Mouse (Mus musculus) heart, adult 11 months (tissue): ENCODE data around the gene Dnph1.
A peak's percentile ranks its signal among the peaks of the same experiment; 100 is the strongest.
"Not testable (repeated sequence)": the region's sequence is repeated elsewhere in the genome, so short reads cannot be mapped to it uniquely, and the experiment has no call there.

Source experiments
- DNase-seq: peaks from one replicate; pipeline ENCODE4 v3.0.0; 2022

Dnph1 gene

GRCm38 (mm10) chr17:46496623-46497434, at the start of gene Dnph1:
Gene Dnph1, plus strand, starts transcription at chr17:46496711.
- DNase-seq = peak; percentile 98

- DNase-seq = no peak
Measured at GRCm38 (mm10) chr17:46452683-46453082, 43.8 kb upstream of the Dnph1 start.

- no peak for DNase-seq
Measured at GRCm38 (mm10) chr17:46453302-46453948, 43.1 kb upstream of the Dnph1 start.

- no peak for DNase-seq
Measured at GRCm38 (mm10) chr17:46453970-46454411, 42.5 kb upstream of the Dnph1 start.

DNA sequence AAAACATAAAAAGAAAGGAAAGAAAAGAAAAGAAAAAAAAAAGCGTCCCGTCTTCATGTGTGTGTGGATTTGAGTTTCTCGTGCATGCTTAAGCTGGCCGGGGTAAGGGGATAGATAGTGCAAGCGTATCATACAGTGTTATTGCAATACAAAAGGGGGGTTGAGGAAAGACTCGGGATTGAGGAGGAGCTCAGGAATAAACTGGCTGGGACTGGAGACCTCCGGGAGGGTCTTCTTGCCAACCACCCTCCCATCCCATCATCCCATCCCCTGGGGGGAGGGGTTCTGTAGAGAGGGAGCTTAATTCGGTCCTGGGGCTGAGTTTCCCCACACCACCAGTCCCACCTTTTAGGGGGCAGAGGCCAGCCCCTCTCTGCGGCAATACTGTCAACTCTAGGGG, 42.0 kb upstream of the Dnph1 start:
- DNase-seq = no peak

DNA sequence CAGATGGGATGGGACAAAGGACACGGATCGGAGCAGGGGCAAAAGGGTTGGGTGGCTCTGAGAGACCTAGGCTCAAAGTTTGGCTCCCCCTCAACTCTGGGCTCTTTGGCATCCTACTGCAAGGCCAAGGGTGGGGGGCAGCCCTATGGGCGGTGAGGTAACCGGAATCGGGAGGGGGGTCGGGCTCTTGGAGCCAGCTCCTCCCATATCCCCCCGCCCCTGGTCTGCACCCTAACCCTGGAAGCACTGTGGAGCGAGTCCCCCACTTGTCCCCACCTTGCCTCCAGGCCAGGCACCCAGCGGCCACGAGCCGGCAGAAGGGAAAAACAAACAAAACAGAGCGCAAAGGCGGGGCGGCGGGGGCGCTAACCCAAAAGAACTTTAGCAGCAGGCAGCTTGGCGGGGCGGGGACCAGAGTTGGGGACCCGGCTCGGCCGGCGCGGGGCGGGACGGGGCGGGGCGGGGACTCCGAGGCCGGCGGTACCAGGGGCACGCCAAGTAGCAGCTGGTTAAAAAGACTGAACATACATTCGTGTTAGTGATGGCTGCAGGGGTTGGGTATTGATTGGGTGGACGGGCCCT, 41.3 kb upstream of the Dnph1 start:
- DNase-seq = no peak

DNA sequence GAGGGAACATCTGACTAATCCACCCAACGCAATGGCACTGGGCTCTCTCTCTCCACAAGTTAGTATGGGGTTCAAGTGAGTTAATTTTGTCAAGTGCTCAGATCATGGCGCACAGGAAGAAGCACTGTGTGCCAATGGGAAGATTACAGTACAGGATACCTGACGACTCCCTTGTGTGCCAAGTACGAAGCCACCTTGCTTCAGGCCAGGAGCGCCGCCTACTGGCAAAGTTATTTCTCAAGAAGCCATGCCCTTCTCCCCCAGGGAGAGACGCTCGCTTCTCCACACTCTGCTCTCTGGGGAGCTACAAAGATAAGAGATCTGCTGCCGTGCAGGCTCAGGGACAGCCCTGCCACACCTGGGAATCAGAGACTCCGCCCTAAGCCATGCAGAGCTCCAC, 38.7 kb upstream of the Dnph1 start:
- no peak for DNase-seq

GRCm38 (mm10) chr17:46458439-46458838, 38.1 kb upstream of the Dnph1 start:
- peak; percentile 93 for DNase-seq

DNA sequence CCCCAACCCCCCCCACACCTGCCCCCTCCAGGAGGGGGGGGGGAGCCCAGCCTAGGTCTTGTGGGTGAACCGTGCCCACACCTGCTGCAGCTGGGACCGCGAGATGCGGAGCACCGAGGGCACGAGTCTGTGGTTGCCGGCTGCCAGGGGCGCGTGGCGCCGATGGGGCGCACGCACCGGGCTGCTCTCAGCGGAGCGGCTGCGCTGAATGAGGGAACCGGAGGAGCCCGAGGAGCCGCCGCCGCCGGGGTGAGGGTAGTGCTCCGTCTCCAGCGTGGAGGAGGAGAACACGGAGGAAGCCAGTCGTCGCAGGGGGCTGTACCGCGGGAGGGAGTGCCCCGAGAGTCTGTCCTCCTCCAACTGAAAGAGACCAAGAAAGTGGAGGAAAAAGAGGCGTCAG, 35.8 kb upstream of the Dnph1 start:
- no peak for DNase-seq

DNA sequence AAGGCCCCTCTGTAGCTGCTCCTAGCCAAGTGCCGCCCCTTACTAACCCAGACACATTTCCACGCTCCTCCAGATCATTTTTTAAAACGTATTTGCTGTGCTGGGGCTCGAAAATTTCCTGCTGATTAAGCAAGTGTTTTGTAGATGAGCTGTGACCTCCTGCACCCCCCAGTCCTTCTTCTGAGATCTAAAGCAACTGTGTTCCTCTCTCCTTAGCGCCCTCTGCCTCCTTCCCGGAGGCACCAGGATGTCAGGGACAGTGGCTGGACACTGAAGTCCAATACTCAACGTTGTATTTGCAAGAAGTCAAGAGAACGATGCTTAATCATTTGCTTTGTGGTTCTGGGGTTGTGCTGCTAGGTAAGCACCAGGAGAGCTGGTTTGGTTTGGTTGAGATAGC, 35.2 kb upstream of the Dnph1 start:
- DNase-seq = no peak

DNA sequence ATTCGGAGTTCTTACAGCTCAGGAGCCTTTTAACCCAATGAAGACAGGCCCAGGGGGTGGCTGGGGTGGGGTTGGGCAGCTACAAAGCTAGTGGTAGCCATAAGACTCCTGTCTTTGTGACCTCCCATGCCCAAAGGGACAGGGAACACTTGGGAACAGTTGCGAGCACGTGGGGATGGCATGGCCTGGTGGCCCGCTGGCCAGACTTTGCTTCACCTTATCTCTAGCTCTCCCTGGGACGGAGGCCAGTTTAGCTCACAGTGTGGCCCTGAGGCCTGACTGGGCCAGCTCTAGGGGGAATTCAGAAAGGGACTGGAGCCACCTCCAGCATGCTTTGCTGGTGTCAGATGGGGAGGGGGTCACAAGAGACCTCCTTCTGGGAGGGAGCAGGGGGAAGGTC, 34.3 kb upstream of the Dnph1 start:
- peak; percentile 98 for DNase-seq

DNA sequence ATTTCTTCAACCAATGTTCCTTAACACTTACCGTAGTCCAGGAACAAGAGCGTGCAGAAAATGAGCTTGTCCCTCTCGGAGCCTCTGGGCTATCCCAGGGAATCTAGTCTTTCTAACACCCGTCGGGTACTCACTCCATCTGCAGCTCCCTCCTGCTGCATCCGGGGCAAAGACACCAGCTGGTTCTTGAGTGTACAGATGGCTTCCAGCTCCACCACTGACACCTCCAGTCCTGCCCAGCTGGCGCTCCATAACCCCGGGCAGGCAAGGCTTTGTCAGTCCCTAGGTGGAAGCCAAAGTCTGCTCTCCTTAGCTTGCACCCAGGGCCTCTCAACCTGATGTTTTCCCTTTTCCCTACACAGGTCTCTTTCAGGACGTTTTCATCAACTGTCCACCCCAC, 28.7 kb upstream of the Dnph1 start:
- no peak for DNase-seq

GRCm38 (mm10) chr17:46476601-46477000, 19.9 kb upstream of the Dnph1 start:
- no peak for DNase-seq

DNA sequence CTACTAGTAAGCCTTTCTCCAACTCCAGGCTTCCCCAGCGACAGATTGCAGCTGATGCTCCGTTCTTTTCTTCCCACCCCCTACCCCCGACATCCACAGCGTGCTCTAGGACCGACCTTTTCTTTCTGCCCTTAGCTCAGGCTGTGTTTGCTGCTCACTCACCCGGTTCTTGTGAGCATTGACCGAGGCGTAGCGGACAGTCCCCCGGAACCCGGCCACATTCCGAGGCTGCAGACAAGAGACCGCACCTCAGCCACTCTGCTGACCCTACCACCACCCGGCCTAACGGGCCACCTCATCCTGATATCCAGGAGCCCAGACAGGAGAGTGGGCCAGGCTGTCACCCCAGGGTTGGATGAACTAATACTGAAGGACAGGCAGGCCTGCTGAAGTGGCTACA, 19.2 kb upstream of the Dnph1 start:
- DNase-seq = no peak

DNA sequence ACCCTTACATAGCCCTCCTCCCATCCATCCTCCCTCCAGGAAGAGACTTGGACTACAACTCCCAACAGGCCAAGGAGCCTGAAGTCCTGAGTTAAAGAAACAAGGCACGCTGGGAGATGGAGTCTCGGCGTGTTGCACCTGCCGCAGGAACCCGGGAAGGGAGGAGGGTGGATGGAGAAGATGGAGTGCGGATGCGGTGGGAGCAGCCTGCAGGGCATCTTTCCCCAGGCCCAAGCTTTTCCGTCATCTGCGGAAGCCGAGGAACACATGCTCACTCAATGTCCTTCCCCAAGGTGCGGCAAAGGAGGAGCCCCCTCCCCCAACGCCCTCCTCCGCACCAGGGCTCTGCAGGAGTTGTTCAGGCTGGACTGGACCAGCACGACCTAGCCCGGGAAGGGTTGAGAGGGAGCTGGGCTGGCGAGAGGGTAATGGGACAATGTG, 12.9 kb upstream of the Dnph1 start:
- no peak for DNase-seq

DNA sequence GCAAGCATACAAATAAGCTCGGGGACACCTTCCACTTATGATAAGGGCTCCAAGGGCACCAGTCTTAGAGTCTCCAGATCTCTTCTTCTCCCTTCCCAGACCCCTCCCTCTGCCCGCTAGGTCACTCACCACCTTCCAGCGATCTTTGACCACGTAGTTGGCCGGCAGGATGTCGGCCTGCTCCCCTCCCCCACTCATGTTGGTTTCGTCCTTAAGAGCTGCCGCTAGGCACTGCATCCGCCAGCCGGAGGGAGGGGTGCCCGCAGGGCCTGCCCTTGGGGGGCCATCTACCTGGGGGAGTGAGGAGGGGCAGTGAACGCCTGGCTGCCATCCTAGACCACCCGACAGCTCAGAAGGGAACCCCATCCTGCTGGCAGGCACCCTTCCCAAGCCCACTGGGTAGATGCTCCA, 12.5 kb upstream of the Dnph1 start:
- DNase-seq = no peak

GRCm38 (mm10) chr17:46484461-46484875, 12.0 kb upstream of the Dnph1 start:
- no peak for DNase-seq

- DNase-seq = no peak
Measured at GRCm38 (mm10) chr17:46486995-46487394, 9.5 kb upstream of the Dnph1 start.

DNA sequence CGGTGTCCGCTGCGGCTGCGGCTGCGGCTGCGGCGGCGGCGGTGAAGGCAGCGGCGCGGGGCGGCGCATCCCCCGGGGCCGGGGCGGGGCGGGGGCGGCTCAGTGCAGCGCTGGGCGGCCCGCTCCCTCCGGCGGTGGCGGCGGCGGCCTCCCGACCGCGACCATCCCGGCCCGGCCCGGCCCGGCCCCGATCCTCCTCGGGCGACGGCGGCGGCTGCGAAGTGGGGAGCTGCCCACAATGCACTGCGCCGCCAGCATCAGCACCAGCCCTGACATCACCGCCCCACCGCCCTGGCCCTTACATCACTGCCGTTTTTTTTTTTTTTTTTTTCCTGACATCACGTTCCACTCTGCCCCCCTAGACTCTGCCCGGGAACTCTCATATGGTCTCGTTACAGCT, 9.1 kb upstream of the Dnph1 start, which contains the start of gene Ttbk1:
Gene Ttbk1 (minus strand): TSS at position 245 of the 400 bp plus-strand sequence.
- DNase-seq = no peak

DNA sequence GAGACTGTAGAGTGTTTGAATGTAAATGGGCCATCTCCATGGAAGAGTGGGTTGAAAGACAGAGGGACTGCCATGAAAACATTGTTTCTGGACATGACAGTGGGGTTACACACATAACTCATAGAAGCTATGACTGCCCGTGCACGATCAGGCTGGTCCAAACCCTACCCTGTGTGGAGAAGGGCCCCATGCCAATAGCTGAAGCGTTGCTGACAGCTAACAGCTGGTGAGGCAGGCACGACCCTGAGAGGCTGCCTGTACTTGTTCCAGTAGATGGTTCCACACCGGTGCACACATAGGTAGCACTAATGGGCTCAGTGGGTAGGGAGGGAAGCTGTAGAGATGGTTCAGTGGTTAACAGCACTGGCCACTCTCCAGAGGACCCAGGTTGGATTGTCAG, 1.0 kb upstream of the Dnph1 start:
- no peak for DNase-seq

GRCm38 (mm10) chr17:46496081-46496480, 430 bp upstream of the Dnph1 start:
- not testable (repeated sequence) for DNase-seq

DNA sequence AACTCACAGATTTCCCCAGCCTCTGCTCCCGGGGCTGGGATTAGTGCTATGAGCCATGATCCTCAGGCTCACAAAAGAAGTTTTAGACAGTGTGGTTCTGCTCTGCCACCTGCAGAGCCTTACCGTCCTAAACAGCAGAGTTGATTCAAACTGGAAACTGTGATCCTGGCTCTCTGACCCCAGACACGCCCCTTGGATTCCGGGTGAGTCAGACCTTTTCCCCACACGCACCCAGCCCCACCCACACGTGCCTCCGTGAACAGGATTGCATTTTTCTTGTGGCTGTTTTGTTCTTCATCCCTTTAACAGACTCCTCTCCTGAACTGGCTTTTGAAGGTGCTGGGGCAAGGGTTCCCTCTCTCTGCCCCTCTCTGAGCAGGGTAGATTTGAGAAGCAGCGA, 1.4 kb downstream of the Dnph1 start:
- no peak for DNase-seq

GRCm38 (mm10) chr17:46502775-46503174, 6.3 kb downstream of the Dnph1 start:
- DNase-seq = no peak
